Mouse (Mus musculus): ENCODE results near the gene Tcf20. TPM values are rescaled to one million over a fixed set of nuclear protein-coding genes. Genes with fewer than 3 reads are reported as not detected.

Tcf20 gene
- total and polyA plus RNA-seq, 3 experiments, result 34.7 to 92.0 (median 91.8) TPM

GRCm38 (mm10) chr15:83026129-83026528 is 38.5 kb upstream of the Tcf20 start:
- H3K36me3 ChIP-seq (ENCODE audit: control insufficient read depth in 1 of 2, insufficient read depth in 2 of 2, low read length in 2 of 2), result peaks cover 0 to 5% of the 10 kb centered on the region in 2 experiments; a peak in 2 of 4 replicates

GRCm38 (mm10) chr15:83025041-83025760 is 37.5 kb upstream of the Tcf20 start:
- DNase-seq (ENCODE audit: low read depth, low spot score), result no peak
- no peak for TF ChIP-seq MAZ (IDR thresholded peaks at IDR 0.05; ENCODE audit: low read depth, low read length)
- no peak for TF ChIP-seq USF2 (IDR thresholded peaks at IDR 0.05; ENCODE audit: borderline replicate concordance in 1 of 2, insufficient read depth in 1 of 2, low read depth in 1 of 2, low read length in 2 of 2)
- no peak for TF ChIP-seq USF1 (IDR thresholded peaks at IDR 0.05; ENCODE audit: low read depth, low read length)
- no peak for TF ChIP-seq MXI1 (IDR thresholded peaks at IDR 0.05; ENCODE audit: low read depth, low read length)
- TF ChIP-seq ZC3H11A (IDR thresholded peaks at IDR 0.05; ENCODE audit: low read depth, low read length), result no peak
- no peak for TF ChIP-seq TAL1 (IDR thresholded peaks at IDR 0.05; ENCODE audit: low read length)
- no peak for TF ChIP-seq MEF2A (IDR thresholded peaks at IDR 0.05; ENCODE audit: extremely low read depth, insufficient replicate concordance, low read depth, low read length, poor library complexity, severe bottlenecking)
- no peak for TF ChIP-seq ETS1 (IDR thresholded peaks at IDR 0.05; ENCODE audit: low read depth, low read length)
- H3K9me3 ChIP-seq (replicated peaks; ENCODE audit: insufficient read depth, low read length), result no peaks in the 10 kb centered on the region
- no peak overlapping the region for H3K4me3 ChIP-seq (ENCODE audit: control insufficient read depth in 1 of 2, insufficient read depth in 1 of 2, low read depth in 2 of 2, low read length in 2 of 2)
- no peak overlapping the region for H3K27ac ChIP-seq (ENCODE audit: control insufficient read depth, low read depth, low read length)
- H3K9ac ChIP-seq (ENCODE audit: control insufficient read depth, low read depth, low read length, poor library complexity, severe bottlenecking), result no peak overlapping the region
- H3K79me2 ChIP-seq (ENCODE audit: control insufficient read depth, insufficient read depth, low read length, poor library complexity), result no peaks in the 10 kb centered on the region
- H3K36me3 ChIP-seq (ENCODE audit: control insufficient read depth in 1 of 2, insufficient read depth in 2 of 2, low read length in 2 of 2), result peaks cover 0 to 5% of the 10 kb centered on the region in 2 experiments; a peak in 1 of 4 replicates
- H3K27me3 ChIP-seq (ENCODE audit: control insufficient read depth in 1 of 2, insufficient read depth in 2 of 2, low read length in 2 of 2), result no peaks in the 10 kb centered on the region
- peaks cover 0 to 20% of the 10 kb centered on the region in 2 experiments; a peak in 1 of 4 replicates for H3K4me1 ChIP-seq (ENCODE audit: control insufficient read depth in 1 of 2, insufficient read depth in 2 of 2, low read length in 2 of 2)

More at GRCm38 (mm10) chr15:83026129-83026528, 38.5 kb upstream of the Tcf20 start:
- H3K27me3 ChIP-seq (ENCODE audit: control insufficient read depth in 1 of 2, insufficient read depth in 2 of 2, low read length in 2 of 2), result no peaks in the 10 kb centered on the region
- no peaks in the 10 kb centered on the region for H3K79me2 ChIP-seq (ENCODE audit: control insufficient read depth, insufficient read depth, low read length, poor library complexity)
- peaks cover 0 to 25% of the 10 kb centered on the region in 2 experiments; a peak in 1 of 4 replicates for H3K4me1 ChIP-seq (ENCODE audit: control insufficient read depth in 1 of 2, insufficient read depth in 2 of 2, low read length in 2 of 2)
- no peaks in the 10 kb centered on the region for H3K9me3 ChIP-seq (replicated peaks; ENCODE audit: insufficient read depth, low read length)
- H3K4me3 ChIP-seq (ENCODE audit: control insufficient read depth in 1 of 2, insufficient read depth in 1 of 2, low read depth in 2 of 2, low read length in 2 of 2), result no peak overlapping the region
- H3K27ac ChIP-seq (ENCODE audit: control insufficient read depth, low read depth, low read length), result no peak overlapping the region
- H3K9ac ChIP-seq (ENCODE audit: control insufficient read depth, low read depth, low read length, poor library complexity, severe bottlenecking), result no peak overlapping the region
- DNase-seq (ENCODE audit: low read depth, low spot score), result no peak
- no peak for TF ChIP-seq ZNF384 (IDR thresholded peaks at IDR 0.05; ENCODE audit: low read depth, low read length)

GRCm38 (mm10) chr15:83022947-83023346 is 35.3 kb upstream of the Tcf20 start:
- no peak for DNase-seq (ENCODE audit: low read depth, low spot score)
- Histone ChIP-seq H3K79me2 (ENCODE audit: control insufficient read depth, insufficient read depth, low read length, poor library complexity) (no peaks in the 10 kb centered on the region), H3K36me3 (ENCODE audit: control insufficient read depth in 1 of 2, insufficient read depth in 2 of 2, low read length in 2 of 2) (peaks cover 0 to 5% of the 10 kb centered on the region in 2 experiments; a peak in 1 of 4 replicates), H3K27ac (ENCODE audit: control insufficient read depth, low read depth, low read length) (no peak overlapping the region), H3K4me1 (ENCODE audit: control insufficient read depth in 1 of 2, insufficient read depth in 2 of 2, low read length in 2 of 2) (peaks cover 0 to 19% of the 10 kb centered on the region in 2 experiments; a peak in 1 of 4 replicates), H3K4me3 (ENCODE audit: control insufficient read depth in 1 of 2, insufficient read depth in 1 of 2, low read depth in 2 of 2, low read length in 2 of 2) (no peak overlapping the region), H3K9me3 (replicated peaks; ENCODE audit: insufficient read depth, low read length) (no peaks in the 10 kb centered on the region), H3K9ac (ENCODE audit: control insufficient read depth, low read depth, low read length, poor library complexity, severe bottlenecking) (no peak overlapping the region), H3K27me3 (ENCODE audit: control insufficient read depth in 1 of 2, insufficient read depth in 2 of 2, low read length in 2 of 2) (no peaks in the 10 kb centered on the region)
- TF ChIP-seq POLR2A (IDR thresholded peaks at IDR 0.05; ENCODE audit: control insufficient read depth in 1 of 2, insufficient read depth in 1 of 2, low read depth in 1 of 2, low read length in 2 of 2, poor library complexity in 1 of 2) (no peak), MXI1 (IDR thresholded peaks at IDR 0.05; ENCODE audit: low read depth, low read length) (no peak), HCFC1 (IDR thresholded peaks at IDR 0.05; ENCODE audit: low read depth, low read length) (no peak), SMC3 (IDR thresholded peaks at IDR 0.05; ENCODE audit: low read depth, low read length) (no peak), SIN3A (IDR thresholded peaks at IDR 0.05; ENCODE audit: low read length) (no peak), ZC3H11A (IDR thresholded peaks at IDR 0.05; ENCODE audit: low read depth, low read length) (no peak), RAD21 (IDR thresholded peaks at IDR 0.05; ENCODE audit: low read depth, low read length) (no peak), TAL1 (IDR thresholded peaks at IDR 0.05; ENCODE audit: low read length) (no peak), USF2 (IDR thresholded peaks at IDR 0.05; ENCODE audit: borderline replicate concordance in 1 of 2, insufficient read depth in 1 of 2, low read depth in 1 of 2, low read length in 2 of 2) (no peak), UBTF (IDR thresholded peaks at IDR 0.05; ENCODE audit: borderline replicate concordance, insufficient read depth, low read depth, low read length) (no peak), MEF2A (IDR thresholded peaks at IDR 0.05; ENCODE audit: extremely low read depth, insufficient replicate concordance, low read depth, low read length, poor library complexity, severe bottlenecking) (no peak), GATA1 (IDR thresholded peaks at IDR 0.05; ENCODE audit: low read depth, low read length) (no peak), ZMIZ1 (IDR thresholded peaks at IDR 0.05; ENCODE audit: low read depth, low read length) (no peak), RCOR1 (IDR thresholded peaks at IDR 0.05; ENCODE audit: low read depth, low read length) (no peak), ETS1 (IDR thresholded peaks at IDR 0.05; ENCODE audit: low read depth, low read length) (no peak), JUND (IDR thresholded peaks at IDR 0.05; ENCODE audit: low read depth, low read length) (no peak)

All from MEL (cell line).